Mouse (Mus musculus) layer of hippocampus, adult 2 months (tissue): Measurements from ENCODE around the gene Mindy2. TPM values are rescaled to one million over a fixed set of nuclear protein-coding genes. Genes with fewer than 3 reads are reported as not detected.

Experiments
- DNase-seq, 2 experiments: peaks; one replicate each; pipeline ENCODE4 v3.0.0; 2022; ENCODE audit warnings: low spot score in 2 of 2
- H3K27ac ChIP-seq: fragments of 200-600 bp; 2 replicates; pipeline ENCODE4 v1.8.1; 2022
- H3K4me3 ChIP-seq: fragments of 200-600 bp; 2 replicates; pipeline ENCODE4 v1.8.1; 2022; ENCODE audit warnings: mild to moderate bottlenecking
- CTCF ChIP-seq: fragments of 200-600 bp; conservative IDR thresholded peaks from 2 replicates; pipeline ENCODE4 v1.8.1; 2022; ENCODE audit warnings: antibody characterized with exemption, mild to moderate bottlenecking, moderate library complexity
- total RNA-seq, 2 experiments: library from RNA; stranded (reverse); gene quantifications; 2 replicates each; pipeline ENCODE4 v1.2.3; 2021

Gene Mindy2
- total RNA-seq, 2 experiments from 2014 or later = 30.4 to 33.3 TPM

- no peak for TF ChIP-seq CTCF
- Histone ChIP-seq H3K4me3 (no peak overlapping the region), H3K27ac (no peak overlapping the region)
- DNase-seq = no peak
Measured at GRCm38 (mm10) chr9:70551524-70551923, 105.5 kb downstream of the Mindy2 start.

Other genes with a start within 250 kb of the Mindy2 start
- gene Ccnb2, start 235.6 kb downstream of the Mindy2 start, total RNA-seq = 1 to 10 TPM; 1.2 to 1.4 TPM
- 10 to 100 TPM; 42.4 to 43.7 TPM for gene Rnf111, start 153.4 kb downstream of the Mindy2 start, total RNA-seq
- gene Sltm, start 114.4 kb downstream of the Mindy2 start, total RNA-seq = 10 to 100 TPM; 53.0 to 60.1 TPM
- under 1 TPM; 0.59 to 0.93 TPM for gene Gm10642, start 923 bp downstream of the Mindy2 start, total RNA-seq
- gene Adam10, start 21.8 kb upstream of the Mindy2 start, total RNA-seq = 10 to 100 TPM; 67.1 to 71.2 TPM